Mouse (Mus musculus) limb, embryonic 10.5 days (tissue): ENCODE data around the gene Fam78a. TPM values are rescaled to one million over a fixed set of nuclear protein-coding genes. Genes with fewer than 3 reads are reported as not detected.

Experiments
- DNase-seq: peaks from one replicate; pipeline ENCODE4 v3.0.0-alpha.2; 2017; ENCODE audit warnings: low spot score
- H3K27ac ChIP-seq: fragments of 300-500 bp; sonication (generic); 2 replicates; pipeline ENCODE4 v1.5.1; 2016; ENCODE audit warnings: mild to moderate bottlenecking
- H3K27me3 ChIP-seq: fragments of 300-500 bp; sonication (generic); 2 replicates; pipeline ENCODE4 v1.6.1; 2016; ENCODE audit warnings: low read depth, mild to moderate bottlenecking; ENCODE audit not compliant: poor library complexity, severe bottlenecking
- H3K36me3 ChIP-seq: fragments of 300-500 bp; sonication (generic); 2 replicates; pipeline ENCODE4 v1.6.1; 2016; ENCODE audit warnings: mild to moderate bottlenecking, moderate library complexity
- H3K4me1 ChIP-seq: fragments of 300-500 bp; sonication (generic); 2 replicates; pipeline ENCODE4 v1.6.1; 2016
- H3K4me3 ChIP-seq: fragments of 300-500 bp; sonication (generic); 2 replicates; pipeline ENCODE4 v1.5.1; 2016; ENCODE audit warnings: mild to moderate bottlenecking, moderate library complexity
- H3K9me3 ChIP-seq: fragments of 300-500 bp; sonication (generic); replicated peaks from 2 replicates; pipeline ENCODE4 v1.6.1; 2016; ENCODE audit warnings: mild to moderate bottlenecking
- WGBS: fragments of 180-500 bp; shearing (Covaris S2); methylation state at CpG from one replicate; pipeline ENCODE4 v1.1.7; 2016; 5-methylcytosine and 5-hydroxymethylcytosine counted together
- polyA plus RNA-seq: library from polyadenylated mRNA; unstranded; fragments of >200 nt; fragmentation: Nextera tagmentation; extraction: Ambion mirVana; gene quantifications from 2 replicates; pipeline ENCODE4 v1.2.1, GENCODE M21; 2016

The Fam78a gene
- polyA plus RNA-seq, 1 experiment from 2014 or later = 2.0 TPM

GRCm38 (mm10) chr2:32060228-32060805, 24.3 kb downstream of the Fam78a start:
- H3K4me1 ChIP-seq = peaks cover 9% of the 10 kb centered on the region; the same call in 1 of the 2 replicates
- 77% methylated on average over 6 of the region's 6 CpGs for WGBS
- H3K27me3 ChIP-seq = no peaks in the 10 kb centered on the region
- no peak for DNase-seq
- H3K36me3 ChIP-seq = no peaks in the 10 kb centered on the region
- no peak overlapping the region for H3K27ac ChIP-seq
- no peak overlapping the region for H3K4me3 ChIP-seq
- no peaks in the 10 kb centered on the region for H3K9me3 ChIP-seq

- no peak overlapping the region for H3K27ac ChIP-seq
- no peak for DNase-seq
- H3K4me1 ChIP-seq = peaks cover 9% of the 10 kb centered on the region; the same call in 1 of the 2 replicates
- H3K9me3 ChIP-seq = no peaks in the 10 kb centered on the region
- H3K4me3 ChIP-seq = no peak overlapping the region
- H3K36me3 ChIP-seq = no peaks in the 10 kb centered on the region
- no peaks in the 10 kb centered on the region for H3K27me3 ChIP-seq
- WGBS = 78% methylated on average over 6 of the region's 6 CpGs
Observed at GRCm38 (mm10) chr2:32059613-32060012, 25.0 kb downstream of the Fam78a start.

GRCm38 (mm10) chr2:32058716-32059115, 25.9 kb downstream of the Fam78a start:
- no peak for DNase-seq
- Histone ChIP-seq H3K9me3 (no peaks in the 10 kb centered on the region), H3K27me3 (no peaks in the 10 kb centered on the region), H3K4me3 (no peak overlapping the region), H3K27ac (no peak overlapping the region), H3K4me1 (peaks cover 9% of the 10 kb centered on the region; the same call in 1 of the 2 replicates), H3K36me3 (peaks cover 6% of the 10 kb centered on the region; the same call in 1 of the 2 replicates)
- 35% methylated on average over 5 of the region's 5 CpGs for WGBS

GRCm38 (mm10) chr2:32058241-32058640, 26.4 kb downstream of the Fam78a start:
- Histone ChIP-seq H3K4me1 (peaks cover 9% of the 10 kb centered on the region; the same call in 1 of the 2 replicates), H3K27me3 (no peaks in the 10 kb centered on the region), H3K36me3 (peaks cover 10% of the 10 kb centered on the region), H3K9me3 (no peaks in the 10 kb centered on the region), H3K4me3 (no peak overlapping the region), H3K27ac (no peak overlapping the region)
- 72% methylated on average over 9 of the region's 9 CpGs for WGBS
- DNase-seq = no peak

DNA sequence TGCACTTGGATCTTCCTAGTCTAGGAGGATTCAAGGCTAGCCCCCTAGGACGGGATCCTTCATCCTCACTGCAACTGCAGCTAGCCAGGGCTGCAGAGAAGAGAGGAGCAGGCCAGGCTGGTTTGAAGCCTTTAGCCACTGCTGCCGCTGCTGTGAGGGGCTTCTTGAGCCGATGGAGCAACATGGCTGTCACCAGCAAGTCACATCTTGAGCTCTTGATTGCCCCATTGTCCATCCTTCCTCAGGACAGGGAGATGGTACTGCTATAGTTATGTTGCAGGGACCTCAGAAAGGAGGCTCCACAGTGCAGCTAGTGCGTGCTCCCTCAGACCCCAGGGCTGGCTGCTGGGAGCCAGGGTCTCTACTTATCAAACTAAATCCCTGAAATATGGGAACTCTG, 26.9 kb downstream of the Fam78a start:
- Histone ChIP-seq H3K27ac (no peak overlapping the region), H3K36me3 (peaks cover 11% of the 10 kb centered on the region), H3K4me3 (no peak overlapping the region), H3K27me3 (no peaks in the 10 kb centered on the region), H3K9me3 (no peaks in the 10 kb centered on the region), H3K4me1 (peaks cover 6% of the 10 kb centered on the region; the same call in 1 of the 2 replicates)
- DNase-seq = no peak
- WGBS = 78% methylated on average over 4 of the region's 4 CpGs

DNA sequence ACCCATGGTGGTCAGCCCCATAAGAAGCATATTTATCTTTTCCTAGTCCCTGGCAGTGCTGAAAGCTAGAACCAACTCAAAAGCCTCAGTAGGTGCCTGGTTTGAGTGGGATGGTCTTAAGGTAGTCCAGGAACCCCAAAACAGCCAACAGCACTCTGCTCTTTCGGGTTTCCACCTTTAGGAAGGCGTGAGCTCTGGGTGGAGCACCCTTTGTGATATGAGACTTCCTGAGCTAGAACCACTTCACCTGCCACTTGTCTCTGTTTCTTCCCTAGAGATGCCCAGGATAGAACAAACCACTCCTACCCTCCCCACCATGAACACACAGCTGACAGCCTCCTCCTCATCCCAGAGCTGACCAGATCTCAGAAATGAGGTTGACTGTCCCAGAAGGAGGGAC, 27.3 kb downstream of the Fam78a start:
- DNase-seq = no peak
- Histone ChIP-seq H3K4me3 (no peak overlapping the region), H3K9me3 (no peaks in the 10 kb centered on the region), H3K4me1 (peaks cover 4% of the 10 kb centered on the region; the same call in 1 of the 2 replicates), H3K36me3 (peaks cover 15% of the 10 kb centered on the region), H3K27ac (no peak overlapping the region), H3K27me3 (no peaks in the 10 kb centered on the region)
- WGBS = 80% methylated on average over 2 of the region's 2 CpGs

DNA sequence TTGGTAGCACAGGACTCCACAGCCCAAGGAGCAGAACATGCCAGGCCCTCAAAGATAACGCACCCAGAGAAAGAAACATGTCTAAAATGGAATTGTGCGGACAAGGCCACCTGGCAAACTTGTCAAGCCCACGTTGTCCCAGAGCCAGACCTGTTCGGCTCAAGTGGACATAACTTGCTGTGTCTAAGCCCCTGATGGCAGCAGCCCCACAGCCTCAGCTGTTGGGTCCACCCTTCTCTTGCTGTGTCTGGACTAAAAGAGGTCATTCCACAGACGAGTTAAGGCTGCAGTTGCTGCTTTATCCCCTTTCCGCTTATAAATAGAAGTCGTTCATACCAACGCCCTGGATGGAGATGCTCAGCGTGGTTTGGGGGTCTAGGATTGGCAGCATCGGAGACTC, 28.1 kb downstream of the Fam78a start:
- Histone ChIP-seq H3K36me3 (peaks cover 23% of the 10 kb centered on the region), H3K27ac (0 out of 2 replicates have a peak overlapping the region, but pooled peaks have one; percentile 14), H3K4me3 (no peak overlapping the region), H3K9me3 (no peaks in the 10 kb centered on the region), H3K4me1 (peaks cover 4% of the 10 kb centered on the region; the same call in 1 of the 2 replicates), H3K27me3 (no peaks in the 10 kb centered on the region)
- no peak for DNase-seq
- WGBS = 91% methylated on average over 10 of the region's 10 CpGs

GRCm38 (mm10) chr2:32055357-32055965, 29.2 kb downstream of the Fam78a start:
- Histone ChIP-seq H3K4me1 (peaks cover 2% of the 10 kb centered on the region; the same call in 1 of the 2 replicates), H3K27ac (no peak overlapping the region), H3K36me3 (peaks cover 34% of the 10 kb centered on the region), H3K9me3 (no peaks in the 10 kb centered on the region), H3K4me3 (no peak overlapping the region), H3K27me3 (no peaks in the 10 kb centered on the region)
- DNase-seq = no peak
- 75% methylated on average over 7 of the region's 7 CpGs for WGBS

GRCm38 (mm10) chr2:32052418-32052817, 32.2 kb downstream of the Fam78a start:
- peaks cover 63% of the 10 kb centered on the region for H3K36me3 ChIP-seq
- 95% methylated on average over 7 of the region's 7 CpGs for WGBS
- H3K4me1 ChIP-seq = no peaks in the 10 kb centered on the region
- no peak overlapping the region for H3K4me3 ChIP-seq
- no peaks in the 10 kb centered on the region for H3K27me3 ChIP-seq
- H3K27ac ChIP-seq = no peak overlapping the region
- no peaks in the 10 kb centered on the region for H3K9me3 ChIP-seq
- DNase-seq = no peak

GRCm38 (mm10) chr2:32051791-32052190, 32.9 kb downstream of the Fam78a start:
- Histone ChIP-seq H3K27me3 (no peaks in the 10 kb centered on the region), H3K9me3 (no peaks in the 10 kb centered on the region), H3K27ac (no peak overlapping the region), H3K4me1 (no peaks in the 10 kb centered on the region), H3K36me3 (peaks cover 69% of the 10 kb centered on the region), H3K4me3 (no peak overlapping the region)
- 81% methylated on average over 8 of the region's 8 CpGs for WGBS
- DNase-seq = no peak

DNA sequence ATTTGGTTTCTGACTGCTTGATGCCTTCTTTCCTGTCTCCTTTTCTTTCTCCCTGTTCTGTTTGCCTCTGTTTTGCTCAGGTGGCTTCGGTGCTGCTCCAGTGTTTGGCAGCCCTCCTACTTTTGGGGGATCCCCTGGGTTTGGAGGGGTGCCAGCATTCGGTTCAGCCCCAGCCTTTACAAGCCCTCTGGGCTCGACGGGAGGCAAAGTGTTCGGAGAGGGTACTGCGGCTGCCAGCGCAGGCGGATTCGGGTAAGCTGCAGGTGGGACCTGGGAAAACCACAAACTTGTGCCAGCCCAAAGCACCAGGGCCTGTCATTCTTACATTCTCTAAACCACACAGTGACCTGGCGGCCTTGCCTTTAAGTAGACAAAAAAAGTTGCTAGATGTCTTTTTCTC, 37.3 kb downstream of the Fam78a start:
- Histone ChIP-seq H3K36me3 (peaks cover 97% of the 10 kb centered on the region), H3K27ac (no peak overlapping the region), H3K4me1 (no peaks in the 10 kb centered on the region), H3K9me3 (no peaks in the 10 kb centered on the region), H3K27me3 (no peaks in the 10 kb centered on the region), H3K4me3 (no peak overlapping the region)
- 94% methylated on average over 10 of the region's 10 CpGs for WGBS
- DNase-seq = no peak

- no peaks in the 10 kb centered on the region for H3K4me1 ChIP-seq
- H3K36me3 ChIP-seq = peaks cover 97% of the 10 kb centered on the region
- H3K4me3 ChIP-seq = no peak overlapping the region
- H3K9me3 ChIP-seq = no peaks in the 10 kb centered on the region
- no peaks in the 10 kb centered on the region for H3K27me3 ChIP-seq
- DNase-seq = no peak
- H3K27ac ChIP-seq = no peak overlapping the region
- 87% methylated on average over 10 of the region's 10 CpGs for WGBS
Observed at GRCm38 (mm10) chr2:32046009-32046408, 38.6 kb downstream of the Fam78a start.

GRCm38 (mm10) chr2:32045375-32045774, 39.3 kb downstream of the Fam78a start:
- Histone ChIP-seq H3K36me3 (peaks cover 95% of the 10 kb centered on the region), H3K27ac (no peak overlapping the region), H3K4me3 (no peak overlapping the region), H3K27me3 (no peaks in the 10 kb centered on the region), H3K4me1 (no peaks in the 10 kb centered on the region), H3K9me3 (no peaks in the 10 kb centered on the region)
- DNase-seq = no peak
- WGBS = 82% methylated on average over 6 of the region's 6 CpGs
